Mouse (Mus musculus): ENCODE results near the gene Nek2.

Gene Nek2

DNA sequence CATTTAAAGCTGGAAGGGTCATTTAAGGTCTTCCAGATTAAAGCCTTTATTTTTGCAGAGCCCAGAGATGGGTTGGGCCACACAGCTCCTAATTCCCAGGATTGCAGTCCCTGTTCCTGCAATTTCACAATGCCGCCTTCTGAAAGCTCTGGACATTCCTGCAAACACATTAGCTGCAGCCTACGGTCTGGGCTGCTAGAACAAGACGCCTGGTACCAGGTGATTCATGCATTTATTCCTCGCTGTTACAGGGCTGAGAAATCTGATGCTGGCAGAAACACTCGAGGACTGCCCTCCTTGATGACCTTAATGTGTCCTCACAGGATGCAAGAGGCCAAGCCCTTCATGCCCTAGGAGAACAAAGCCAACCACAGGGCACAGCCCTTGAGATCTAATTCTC lies 6.3 kb upstream of the Nek2 start:
- DNase-seq = no peak

DNA sequence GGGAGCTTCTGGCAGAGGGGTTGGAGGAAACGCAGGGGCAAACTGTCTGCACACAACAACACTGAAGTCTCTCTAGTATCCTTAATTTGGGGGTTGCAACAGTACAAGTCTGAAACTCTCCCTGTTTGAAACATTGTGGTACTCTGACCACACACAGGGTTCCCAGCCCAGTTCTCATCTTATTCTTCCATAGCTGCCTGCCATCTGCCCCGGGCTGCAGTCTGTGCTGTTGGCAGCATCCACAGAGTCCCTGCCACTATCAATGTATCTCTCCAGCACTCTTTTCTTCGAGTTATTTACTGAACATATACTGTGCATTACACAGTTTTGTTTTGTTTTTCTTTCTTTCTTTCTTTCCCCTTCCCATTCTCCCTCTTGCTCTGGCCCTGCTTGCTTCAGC lies 4.6 kb upstream of the Nek2 start:
- DNase-seq = peak; percentile 76 to 85

DNA sequence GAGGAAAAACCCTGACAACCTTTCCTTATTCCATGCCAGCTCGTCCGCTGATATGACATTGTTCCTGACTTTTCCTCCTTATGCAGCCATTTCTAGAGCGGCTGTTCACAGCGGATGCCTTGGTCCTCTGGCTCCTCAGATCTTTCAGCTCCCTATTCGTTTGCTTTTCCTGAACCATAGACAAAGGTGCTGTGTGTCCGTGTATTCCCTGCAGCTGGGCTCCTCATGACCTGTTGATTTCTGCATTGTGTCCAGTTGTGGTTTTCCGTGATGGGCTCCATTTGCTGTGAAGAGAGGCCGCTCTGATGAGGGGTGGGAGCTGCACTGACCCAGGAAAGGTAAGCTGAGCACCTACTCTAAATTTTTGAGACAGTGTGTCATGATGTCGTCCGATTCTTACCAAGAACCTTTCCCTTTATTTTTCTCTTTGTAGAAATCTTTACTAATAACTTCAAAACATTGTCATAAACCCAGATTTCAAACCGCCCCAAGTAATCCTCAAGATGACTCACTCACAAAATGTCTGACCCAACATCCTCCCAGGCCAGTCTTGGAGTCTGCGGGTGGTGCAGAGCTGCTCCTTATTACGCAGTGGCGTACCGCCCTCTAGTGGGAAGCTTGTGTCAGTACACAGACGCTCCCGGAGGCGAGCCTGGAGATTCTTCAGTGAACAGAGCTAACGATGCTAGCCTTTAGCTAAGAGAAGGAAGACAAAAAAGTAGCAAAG lies 3.7 kb upstream of the Nek2 start:
- peak; percentile 95 to 96 for DNase-seq

DNA sequence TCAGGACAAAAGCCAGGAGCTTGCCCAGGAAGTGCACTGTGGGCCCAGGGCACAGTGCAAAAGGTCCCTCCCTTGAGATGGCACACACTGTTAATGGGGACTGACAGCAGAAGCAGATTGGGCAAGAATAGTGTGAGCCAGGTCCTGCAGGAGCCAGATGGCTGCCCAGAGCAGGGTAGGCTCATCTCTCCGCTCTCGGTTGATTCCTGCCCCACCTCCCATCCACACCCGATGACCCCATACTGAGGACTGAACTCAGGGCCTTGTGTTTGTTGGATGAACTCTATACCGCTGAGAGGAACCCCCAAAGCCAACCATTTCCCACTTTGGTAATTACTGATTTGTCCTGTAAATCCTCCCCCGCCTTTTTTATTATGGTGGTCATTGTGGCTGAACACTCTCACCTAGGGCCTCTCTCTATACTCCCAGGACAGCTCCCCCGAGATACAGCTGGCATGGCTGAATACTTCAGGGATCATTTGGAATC lies 3.1 kb upstream of the Nek2 start:
- DNase-seq = peak in 1 of 2 experiments; percentile 87

DNA sequence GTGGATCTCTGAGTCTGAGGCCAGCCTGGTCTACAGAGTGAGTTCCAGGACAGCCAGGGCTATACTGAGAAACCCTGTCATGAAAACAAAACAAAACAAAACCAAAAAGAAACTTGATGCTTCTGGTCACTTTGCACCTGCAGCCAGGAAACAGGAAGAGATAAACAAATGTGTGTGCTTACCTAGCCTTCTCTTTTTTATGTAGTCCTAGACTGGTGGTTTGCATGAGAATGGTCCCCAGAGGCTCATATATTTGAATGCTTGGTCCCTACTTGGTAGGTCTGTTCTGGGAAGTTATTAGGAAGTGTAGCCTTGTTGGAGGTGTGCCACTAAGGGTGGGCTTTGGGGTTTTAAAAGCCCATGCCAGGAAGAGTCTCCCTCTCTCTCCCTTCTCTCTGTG lies 2.2 kb upstream of the Nek2 start:
- DNase-seq = no peak

DNA sequence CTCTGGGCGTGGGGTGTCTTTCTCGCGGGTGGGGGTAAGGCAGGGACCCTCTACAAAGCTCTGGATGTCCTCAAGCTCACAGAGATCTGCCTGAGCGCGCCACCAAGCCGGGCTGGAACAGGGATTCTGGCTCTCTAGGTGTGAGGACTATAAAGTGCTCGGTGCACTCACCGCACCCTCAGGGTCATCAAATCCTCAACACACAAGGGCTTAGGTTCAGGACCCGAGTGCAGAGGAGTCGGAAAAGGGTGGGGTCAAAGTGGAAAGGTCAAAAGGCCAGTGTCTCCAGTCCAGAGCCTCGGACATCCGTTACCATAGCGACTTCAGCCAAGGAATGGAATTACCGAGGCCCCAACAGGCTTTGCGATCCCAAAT lies 306 bp upstream of the Nek2 start:
- no peak for DNase-seq

DNA sequence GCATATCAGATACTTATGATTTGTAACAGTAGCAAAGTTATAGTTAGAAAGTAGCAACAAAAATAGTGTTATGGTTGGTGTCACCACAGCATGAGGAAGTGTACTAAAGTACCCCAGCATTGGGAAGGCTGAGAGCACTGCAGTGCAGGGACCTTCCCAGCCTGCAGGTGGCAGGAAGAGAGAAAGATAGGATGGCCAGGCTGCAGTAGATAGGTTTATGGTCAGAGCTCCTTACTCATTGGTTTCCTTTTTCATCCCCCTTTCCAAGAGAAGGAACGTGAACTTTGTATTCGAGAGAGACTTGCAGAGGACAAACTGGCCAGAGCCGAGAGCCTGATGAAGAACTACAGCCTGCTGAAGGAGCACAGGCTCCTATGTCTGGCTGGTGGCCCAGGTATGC lies 7.9 kb downstream of the Nek2 start:
- peak in 1 of 2 experiments; percentile 33 for DNase-seq

DNA sequence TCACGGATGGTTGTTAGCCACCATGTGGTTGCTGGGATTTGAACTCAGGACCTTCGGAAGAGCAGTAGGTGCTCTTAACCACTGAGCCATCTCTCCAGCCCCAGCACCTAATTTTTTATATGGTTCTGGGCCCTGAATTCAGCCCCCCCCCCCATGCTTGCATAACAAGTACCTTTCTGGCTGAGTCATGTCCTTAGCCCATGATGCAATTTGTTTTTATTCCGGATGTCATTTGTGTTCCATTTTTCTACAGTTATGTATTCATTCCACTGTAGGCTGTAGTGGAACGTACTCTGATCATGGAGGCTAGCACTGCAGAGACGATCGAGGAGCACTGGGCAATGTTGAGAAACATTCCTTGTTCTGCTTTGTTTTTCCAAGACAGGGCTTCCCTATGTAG lies 12.2 kb downstream of the Nek2 start:
- no peak for DNase-seq

DNA sequence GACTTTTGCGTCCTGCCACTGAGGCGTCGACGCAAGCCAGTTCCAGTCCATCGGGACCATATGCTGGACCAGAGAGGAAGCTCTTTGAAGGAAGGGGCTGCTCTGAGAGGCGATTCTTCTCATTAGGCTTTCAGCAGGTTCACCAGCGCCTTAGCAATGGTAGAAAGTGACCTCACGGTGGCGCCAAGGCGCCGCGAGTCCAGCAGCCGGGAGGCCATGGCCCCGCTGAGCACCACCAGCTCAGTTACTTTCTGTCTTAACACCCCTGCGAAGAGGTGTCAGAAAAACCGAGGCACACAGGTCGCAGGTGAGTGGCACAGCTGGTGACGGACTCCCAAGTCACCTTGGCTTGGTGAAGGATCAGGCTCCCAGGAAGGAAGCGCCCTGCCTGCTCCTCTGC lies 13.6 kb downstream of the Nek2 start:
- DNase-seq = peak; percentile 88 to 89

DNA sequence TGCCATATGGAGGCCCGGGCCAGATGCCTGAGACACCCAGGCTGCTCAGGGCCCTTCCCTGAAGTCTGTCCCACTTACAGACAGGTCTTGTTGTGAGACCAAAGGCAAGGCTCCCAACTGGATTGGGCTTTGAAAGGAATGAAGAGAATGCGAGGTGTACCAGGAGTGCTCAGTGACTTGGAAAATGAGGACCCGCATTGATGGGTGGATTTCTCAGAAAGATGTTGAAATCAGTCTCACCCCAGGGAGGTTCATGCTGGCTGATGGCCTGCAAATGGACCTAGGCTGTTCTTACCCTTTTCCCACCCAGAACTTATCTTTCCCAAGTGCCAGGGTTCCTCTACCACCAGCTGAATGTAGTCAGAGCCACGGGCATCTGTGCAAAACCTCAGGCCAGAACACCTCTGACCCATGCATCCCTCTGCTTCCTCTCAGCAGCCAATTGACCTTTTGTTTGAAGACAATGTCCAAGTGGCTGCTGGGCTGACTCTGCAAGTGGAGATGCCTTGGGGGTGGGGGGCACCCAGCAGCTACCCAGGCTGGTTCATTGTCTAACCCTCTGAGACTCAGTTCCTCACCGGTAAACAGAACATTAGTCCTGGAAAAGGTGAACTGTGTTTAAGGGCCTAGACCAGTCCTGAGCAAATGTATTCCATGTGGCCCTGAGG lies 15.2 kb downstream of the Nek2 start:
- peak in 1 of 2 experiments; percentile 4 for DNase-seq

DNA sequence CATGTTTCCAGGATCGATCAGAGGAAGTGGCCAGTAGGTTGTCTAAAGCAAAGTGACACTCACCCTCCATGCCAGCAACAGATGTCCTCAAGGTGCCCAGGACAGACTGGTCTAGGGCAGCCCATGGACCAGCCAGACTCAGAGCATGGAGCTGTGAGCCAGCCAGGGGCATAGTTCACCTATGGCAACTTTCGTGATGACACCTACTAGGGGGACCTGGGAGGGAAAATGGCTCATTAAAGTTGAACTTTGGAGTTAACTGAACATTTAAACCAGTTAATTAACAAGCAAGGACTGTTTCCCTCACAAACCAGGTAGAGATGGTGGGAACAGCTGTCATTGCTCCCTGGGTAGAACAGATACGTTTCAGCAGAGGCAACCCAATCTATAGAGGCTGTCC lies 16.4 kb downstream of the Nek2 start:
- no peak for DNase-seq

DNA sequence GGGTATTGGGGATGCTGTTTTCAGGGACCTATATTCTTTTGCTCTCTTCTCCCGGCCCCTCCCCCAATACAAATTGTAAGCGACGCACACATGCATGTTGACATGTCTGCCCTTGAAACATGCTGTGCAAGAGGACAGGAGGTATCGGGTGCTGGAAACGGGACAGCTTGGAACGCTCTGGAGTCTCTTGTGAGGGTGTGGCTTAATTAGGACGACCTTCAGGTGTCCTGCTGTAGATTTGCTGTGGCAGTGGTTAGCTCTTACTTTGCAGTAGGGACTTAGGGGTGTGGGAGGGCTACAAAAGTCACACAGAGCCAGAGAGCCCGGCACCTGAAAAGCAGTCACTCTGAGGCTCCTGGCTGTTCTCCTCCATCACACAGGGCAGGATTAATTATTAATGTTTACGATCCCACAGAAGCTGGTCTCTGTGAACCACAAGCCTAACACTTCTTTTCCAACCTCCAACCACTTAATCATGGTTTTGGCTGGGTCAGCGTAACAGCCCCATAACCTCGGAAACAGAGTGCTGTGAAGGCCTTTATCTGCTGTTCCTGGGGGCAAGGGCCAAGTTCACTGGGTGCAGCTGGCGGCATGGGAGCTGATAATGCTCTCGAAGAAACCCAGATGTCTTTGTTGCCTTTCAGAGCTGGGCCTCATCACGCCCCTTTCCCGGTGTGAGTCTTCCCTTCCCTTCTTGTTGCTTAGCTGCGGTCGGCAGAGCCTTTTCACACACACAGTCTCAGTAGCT lies 17.9 kb downstream of the Nek2 start:
- DNase-seq = peak in 1 of 2 experiments; percentile 3

DNA sequence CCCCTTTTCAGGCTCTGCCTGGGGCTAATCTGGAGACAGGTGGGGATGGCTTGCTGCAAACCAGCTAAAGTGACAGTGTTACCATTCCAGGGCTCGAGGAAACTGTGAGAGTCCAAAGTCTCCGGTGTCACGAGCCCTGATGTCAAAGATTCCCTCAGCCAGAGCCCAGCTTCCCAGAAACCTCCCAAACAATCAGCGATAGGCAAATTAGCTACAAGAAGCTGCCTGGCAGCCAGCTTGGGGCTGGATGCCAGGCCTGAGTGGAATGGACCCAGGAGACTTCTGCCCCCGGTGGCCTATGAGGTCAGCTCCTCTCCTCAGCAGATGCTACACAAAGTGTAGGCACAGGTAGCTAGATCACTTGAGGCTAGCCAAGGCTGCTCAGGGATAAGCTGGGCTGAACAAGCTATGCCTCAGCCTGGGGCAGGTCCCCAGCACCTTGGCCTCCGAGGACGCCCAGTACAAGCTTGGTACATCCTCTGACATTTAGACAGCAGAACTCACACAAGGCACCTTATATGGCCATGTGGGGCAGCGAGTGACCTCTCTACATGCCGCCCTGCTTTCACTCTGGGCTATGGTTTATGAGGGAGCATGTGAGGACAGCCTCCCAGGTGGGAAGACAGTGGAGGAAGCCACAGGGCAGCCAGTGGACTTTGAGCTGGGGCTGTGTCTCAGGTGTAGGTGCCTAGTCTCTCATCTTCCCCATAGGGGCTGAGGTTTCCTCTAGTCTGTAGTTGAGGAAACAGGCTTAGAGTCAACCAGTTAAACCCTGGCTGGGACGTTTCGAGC lies 19.7 kb downstream of the Nek2 start:
- peak in 1 of 2 experiments; percentile 44 for DNase-seq

DNA sequence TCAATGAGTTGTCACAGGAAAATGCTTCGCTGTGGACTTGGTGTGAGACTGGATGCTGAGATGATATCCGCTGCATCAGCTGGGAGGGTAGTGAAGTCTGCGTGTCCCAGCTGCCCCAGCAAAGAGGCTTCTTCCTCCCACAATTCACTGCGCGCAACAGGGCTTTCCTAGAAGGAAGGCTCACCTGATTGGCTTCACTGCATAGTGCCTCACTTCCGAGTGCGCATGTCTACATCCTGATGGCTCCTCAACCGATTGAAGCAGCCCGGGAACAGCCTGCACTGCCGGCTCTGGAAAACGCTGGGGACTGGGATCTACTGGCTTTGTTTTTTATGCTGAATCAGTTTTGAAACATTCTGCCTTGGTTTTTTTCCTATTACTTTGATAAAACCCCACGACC lies 21.0 kb downstream of the Nek2 start:
- DNase-seq = no peak

DNA sequence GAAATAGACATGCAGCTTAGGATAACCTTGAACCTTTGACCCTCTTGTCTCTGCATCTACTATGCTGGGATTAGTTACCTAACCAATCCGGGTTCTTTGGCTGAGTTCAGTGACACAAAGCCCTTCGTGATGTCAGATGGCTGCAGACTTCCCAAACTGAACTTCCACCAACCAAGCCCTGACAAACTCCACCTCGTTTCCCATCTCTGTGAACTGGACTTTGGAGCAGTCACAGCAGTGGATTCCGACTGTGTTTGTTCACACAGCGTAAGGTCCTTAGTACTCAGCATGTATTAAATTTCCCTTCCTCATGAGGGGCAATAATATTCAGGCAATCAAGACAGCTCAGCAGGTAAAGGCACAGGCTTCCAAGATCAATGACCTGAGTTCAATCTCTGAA lies 25.4 kb downstream of the Nek2 start:
- DNase-seq = no peak

DNA sequence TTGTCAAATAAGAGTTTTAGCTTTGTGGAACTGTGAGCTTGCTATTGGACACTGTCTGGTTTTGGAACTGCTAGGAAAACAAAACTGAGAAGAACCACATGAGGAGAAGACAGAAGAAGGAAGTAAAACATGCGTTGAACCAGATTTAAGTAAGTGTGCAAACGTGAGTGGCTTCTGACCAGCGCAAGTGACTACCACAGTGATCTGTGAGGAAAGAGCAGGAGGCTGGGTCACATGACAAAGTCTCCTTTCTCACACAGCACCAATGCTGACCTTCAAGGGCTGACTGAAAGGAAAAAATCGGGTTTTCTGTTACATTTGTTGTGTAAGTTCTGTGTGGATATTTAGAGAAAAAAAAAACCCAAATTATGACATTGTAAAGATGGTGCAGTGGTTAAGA lies 28.3 kb downstream of the Nek2 start:
- DNase-seq = no peak

DNA sequence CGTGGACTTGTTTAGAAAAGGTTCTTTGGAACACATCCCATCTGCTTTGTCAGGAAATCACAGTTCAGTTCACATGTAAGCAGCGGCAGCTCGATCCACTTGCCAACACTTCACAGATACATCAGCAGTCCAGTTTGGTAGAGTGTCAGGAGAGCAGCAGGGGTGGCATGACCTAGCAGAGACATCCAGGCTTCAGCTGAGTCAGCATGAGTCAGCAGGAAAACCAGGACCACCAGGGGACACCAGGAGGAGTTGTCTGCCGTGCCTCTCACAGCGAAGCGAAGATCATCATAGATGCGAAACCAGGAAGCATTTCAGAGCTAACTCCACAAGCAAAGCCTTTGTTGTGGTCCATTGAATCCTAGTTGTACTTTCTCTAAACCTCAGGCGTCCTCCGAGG lies 32.2 kb downstream of the Nek2 start:
- peak in 1 of 2 experiments; percentile 39 for DNase-seq

DNA sequence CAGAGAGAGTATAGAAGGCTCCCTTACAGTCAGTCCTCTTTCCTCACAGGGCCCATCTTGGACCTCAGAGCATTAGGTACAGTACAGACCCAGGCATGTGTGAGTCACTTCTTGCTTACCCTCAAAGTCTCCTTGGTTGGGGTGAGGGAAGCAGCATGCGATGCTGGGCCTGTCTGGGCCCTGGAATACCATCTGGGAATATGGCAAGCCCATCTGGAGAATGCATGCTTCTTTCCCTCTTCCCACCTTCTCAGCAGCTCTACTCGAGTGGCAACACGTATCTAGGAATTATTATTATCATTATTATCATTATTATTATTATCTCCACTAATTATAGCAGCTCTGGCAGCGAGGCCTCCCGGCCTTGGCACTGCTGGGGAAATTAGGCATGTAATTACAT lies 33.5 kb downstream of the Nek2 start:
- no peak for DNase-seq

DNA sequence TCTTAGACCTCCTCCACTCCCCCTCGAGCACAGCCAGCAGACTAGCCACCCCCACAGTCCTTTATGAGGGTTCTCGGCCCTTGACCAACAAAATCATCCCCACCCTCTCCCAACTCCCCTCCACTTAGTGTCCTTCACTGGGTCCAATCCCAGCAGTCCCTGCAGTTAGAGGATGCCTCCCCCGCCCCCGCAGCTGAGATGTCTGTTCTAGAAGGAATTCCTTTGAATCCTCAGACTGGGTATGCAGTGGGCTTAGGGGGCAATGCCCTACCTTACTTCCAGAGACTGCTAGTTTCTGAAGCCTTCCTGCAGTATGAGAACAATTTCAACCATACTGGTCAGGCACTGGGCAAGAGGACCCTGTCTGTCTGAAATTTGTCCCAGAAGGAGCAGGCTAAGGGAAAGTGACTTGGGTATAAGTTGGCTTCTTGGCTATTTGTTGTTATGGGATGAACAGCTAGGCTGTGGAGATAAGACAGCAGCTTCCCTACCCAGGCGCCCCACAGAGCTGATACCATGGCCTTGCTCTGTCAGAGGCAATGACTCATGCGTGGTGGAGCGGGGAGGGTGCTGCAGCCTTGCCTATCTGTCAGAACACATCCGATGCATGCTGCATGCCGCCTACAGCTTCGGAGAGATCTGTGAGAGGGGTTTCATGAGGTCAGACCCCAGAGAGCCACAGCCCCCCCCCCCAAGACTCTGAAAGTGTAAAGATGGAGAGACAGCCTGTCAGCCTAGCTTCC lies 34.1 kb downstream of the Nek2 start:
- DNase-seq = no peak

DNA sequence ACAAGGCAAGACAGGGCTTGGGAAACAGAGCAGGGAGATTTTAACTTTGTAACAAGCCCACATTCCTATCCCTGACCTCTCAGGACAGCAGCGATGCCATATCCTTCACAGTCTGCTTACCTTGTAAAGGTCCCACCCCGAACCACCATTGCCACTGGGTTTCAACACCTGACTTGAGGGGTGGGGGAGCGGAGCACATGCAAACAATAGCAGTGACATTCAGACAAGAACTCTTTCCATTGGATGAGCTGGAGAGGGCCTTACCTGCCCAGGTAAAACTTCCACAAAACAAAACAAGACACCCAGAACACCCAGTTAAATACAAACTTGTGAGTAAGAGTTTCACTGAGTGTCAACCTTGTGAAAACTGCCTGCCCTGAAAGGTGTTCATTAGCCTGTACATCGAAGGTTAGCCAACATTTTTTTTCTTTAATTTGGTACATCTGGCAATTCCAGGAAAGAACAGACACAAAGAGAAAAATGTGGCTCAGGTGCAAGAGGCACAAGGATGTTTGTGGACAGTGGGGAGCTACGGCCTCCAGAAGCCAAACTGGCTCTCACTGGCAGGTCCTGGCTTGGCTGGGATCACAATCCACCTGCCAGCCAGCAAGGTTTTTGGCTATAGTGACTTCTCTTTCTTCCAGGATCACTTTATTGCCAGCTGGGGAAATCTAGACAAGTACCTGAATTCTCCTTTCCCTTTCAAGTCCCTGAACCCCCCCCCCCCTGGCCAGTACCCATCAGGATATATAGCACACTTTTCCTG lies 35.8 kb downstream of the Nek2 start:
- DNase-seq = peak; percentile 77 to 78

DNA sequence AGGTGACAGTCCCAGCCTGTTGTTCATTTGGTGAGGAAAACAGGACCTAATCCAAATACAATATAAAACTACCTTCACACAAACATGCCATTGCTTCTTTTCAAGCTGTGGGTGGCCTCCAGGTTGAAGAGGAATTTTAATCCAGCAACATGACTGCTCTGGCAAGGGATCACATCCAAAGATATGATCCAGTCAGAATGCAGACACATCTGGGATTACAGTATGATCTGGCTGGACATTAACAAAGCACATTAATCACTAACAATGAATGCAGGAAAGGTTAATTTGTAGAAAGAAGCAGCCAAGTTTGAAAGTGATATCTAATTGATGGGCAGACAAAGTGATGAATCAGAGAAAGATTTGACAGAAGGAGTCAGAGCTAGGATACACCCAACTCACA lies 36.9 kb downstream of the Nek2 start:
- DNase-seq = no peak
